Mouse (Mus musculus): ENCODE data around the gene Pccb.

Gene Pccb

DNA sequence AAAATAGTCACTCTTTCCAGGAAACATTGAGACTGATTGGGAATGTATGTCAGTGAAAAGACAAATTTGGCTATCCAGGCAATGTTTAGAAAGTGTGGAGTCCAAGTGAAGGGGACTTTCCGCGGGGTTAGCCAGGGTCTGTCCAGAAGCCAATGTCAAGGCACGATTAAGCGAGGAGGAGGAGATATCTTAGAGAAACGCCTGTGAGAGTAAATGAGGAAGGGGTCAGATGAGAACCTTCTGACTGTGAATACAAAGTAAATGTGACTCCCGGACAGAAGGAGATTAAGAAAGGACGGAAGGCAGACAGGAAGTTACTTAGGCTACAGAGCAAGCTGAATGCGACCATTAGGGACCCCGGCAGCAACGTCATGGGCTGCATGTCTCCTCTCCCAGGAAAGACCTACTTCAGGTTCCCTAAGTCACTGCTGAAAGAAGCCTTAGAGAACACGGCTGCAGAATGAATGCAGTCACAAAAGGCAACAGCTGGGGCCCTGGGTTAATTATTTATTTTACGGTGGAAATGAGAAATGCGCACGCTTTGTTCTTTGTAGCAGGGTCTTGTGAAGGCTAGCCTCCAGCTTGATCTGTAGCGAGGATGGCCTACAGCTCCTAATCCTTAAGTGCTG, 11.1 kb upstream of the Pccb start:
- in situ Hi-C loops (cut with MseI, MboI): no loop called here

- in situ Hi-C loops (cut with MseI, MboI): no loop called here
Observed at GRCm38 (mm10) chr9:101042249-101042648, 7.6 kb upstream of the Pccb start.

DNA sequence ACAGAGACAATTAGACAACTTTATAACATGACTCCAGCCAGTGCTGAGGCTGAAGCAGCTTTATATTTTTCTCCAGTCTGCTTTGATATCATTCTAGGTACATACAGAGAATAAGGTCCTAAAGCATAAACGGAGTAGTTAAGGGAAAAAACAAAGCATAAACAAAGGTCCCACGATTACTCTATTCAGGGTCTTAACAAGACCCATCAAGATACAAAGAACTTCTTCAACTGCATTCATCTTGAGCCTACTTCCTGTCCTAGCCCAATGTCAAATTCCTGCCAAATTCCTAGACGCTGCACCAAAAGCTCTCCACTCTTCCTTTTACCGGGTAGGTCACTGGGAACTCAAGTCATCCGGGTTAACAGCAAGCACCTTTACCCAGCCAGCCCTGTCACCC, 6.8 kb upstream of the Pccb start:
- in situ Hi-C loops (cut with MseI, MboI): no loop called here

- in situ Hi-C loops (cut with MseI, MboI): no loop called here
Observed at GRCm38 (mm10) chr9:101038634-101039033, 3.9 kb upstream of the Pccb start.

- in situ Hi-C loops (cut with MseI, MboI): no loop called here
Observed at GRCm38 (mm10) chr9:101037396-101037795, 2.7 kb upstream of the Pccb start.

DNA sequence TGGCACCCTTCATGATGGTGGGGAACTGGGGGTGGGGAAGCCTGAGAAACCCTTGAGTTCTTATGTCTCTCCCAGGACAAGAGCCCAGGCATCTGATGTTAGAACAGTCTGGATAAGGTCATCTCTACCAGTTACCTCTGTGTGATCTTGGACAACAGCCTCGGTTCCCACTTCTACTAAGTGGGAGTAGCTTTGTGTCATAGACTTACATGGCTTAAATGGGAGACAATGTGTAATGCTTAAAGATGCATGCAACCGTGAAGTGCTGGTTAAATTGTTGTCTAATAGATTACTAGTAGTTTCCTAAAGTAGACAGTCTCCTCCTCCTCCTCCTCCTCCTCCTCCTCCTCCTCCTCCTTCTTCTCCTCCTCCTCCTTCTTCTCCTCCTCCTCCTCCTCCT, 2.2 kb upstream of the Pccb start:
- in situ Hi-C loops (cut with MseI, MboI): no loop called here

- in situ Hi-C loops (cut with MseI, MboI): no loop called here
Observed at GRCm38 (mm10) chr9:101035836-101036596, 1.3 kb upstream of the Pccb start.

DNA sequence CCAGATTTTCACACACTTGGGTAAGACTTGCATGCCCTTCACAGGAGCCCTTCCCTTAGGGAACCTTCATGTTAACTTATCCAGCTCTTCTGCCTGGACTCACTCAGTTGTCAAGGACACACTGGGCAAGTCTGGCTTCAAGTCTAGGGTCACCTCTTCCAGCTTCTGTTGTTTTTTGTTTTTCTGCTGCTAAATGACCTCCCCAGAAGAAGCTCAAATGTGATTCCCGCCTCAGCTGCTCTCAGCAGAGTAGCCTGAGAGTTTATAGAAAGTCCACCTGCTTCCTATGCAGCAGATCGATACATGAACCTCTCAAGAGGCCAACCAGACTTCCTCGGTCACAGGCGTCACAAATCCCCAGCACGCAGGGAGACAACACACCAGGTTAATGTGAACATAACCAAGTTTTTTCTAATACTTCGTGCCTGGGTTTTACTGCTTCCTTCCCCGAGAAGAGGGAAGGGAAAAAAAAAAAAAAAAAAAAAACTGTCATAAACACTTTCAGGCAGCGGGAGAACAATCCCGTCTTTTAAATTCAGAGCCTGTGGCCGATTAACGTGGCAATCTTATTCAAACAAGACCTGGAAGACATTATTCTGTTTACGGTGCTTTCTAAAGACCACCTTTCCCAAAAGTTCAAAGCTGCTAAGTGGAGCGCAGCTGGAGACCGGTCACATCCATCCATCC, 794 bp downstream of the Pccb start:
- in situ Hi-C loops (cut with MseI, MboI): no loop called here

DNA sequence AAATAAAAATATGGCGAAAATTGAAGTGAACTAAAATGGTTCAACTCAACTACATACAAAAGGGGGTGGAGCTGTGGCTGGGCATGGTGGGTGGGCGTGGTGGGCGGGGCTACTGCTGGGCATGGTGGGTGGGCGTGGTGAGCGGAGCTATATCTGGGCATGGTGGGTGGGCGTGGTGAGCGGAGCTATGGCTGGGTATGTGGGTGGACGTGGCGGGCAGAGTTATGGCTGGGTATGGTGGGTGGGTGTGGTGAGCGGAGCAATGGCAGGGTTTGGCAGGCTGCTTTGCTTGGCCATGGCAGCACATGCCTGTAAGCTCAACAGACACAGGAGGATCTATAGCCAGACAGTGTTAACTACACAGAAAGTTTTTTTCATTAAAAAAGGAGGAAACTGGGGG, 15.9 kb downstream of the Pccb start:
- in situ Hi-C loops (cut with MseI, MboI): no loop called here

- in situ Hi-C loops (cut with MseI, MboI): no loop called here
Observed at GRCm38 (mm10) chr9:101017734-101018516, 16.8 kb downstream of the Pccb start.

DNA sequence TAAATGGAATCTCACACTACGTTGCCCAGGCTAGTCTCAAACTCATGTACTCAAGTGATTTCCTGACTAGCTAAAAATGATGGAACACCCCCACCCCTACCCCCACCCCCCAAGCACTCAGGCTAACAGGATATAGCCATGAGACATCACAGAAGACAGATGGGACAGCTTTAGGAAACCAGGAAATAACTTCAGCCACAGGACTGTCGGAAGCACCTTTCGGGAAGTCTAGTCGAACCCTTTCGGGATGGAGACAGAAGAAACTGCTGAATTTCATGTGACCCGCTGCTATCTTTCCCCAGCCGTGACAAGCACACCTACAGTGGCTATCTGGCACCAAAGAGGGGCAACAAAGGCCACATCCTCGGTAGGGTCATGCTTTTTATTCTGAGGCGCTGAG, 19.4 kb downstream of the Pccb start:
- in situ Hi-C loops (cut with MseI, MboI): no loop called here

DNA sequence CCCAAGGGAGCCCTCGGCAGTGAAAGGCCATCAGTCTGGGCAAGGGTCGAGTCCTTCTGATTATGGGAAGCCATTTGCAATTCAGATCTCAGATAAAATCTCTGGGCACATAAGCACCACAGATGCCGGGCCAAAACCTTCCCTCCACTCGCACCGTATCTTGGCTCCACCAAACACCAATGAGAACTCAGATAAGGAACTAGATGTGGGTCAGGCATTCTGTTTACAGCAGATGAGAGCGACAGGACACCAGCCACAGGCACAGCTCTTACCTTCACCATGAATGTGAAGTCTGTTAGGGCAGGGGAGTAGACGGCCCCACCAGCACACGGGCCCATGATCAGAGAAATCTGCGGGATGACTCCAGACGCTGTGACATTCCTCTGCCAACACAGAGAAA, 22.3 kb downstream of the Pccb start:
- in situ Hi-C loops (cut with MseI, MboI): no loop called here

- in situ Hi-C loops (cut with MseI, MboI): no loop called here
Observed at GRCm38 (mm10) chr9:101005866-101006265, 28.8 kb downstream of the Pccb start.

DNA sequence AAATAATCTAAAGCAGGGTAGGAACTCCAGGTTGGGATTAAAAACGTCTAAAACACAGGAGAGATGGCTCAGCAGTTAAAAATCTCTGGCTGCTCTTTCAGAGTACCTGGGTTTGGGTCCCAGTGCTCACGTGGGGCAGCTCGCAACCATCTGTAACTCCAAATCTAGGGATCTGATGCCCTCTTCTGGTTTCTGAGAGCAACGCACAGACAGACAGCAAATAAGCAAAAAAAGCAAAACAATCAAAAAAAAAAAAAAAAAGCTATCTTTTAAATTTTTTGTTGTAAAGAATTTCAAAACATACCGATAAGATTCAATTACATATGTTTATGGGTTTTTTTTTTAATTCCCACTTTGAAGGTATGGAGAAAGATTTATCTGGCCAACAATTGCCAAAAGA, 31.4 kb downstream of the Pccb start:
- in situ Hi-C loops (cut with MseI, MboI): no loop called here

DNA sequence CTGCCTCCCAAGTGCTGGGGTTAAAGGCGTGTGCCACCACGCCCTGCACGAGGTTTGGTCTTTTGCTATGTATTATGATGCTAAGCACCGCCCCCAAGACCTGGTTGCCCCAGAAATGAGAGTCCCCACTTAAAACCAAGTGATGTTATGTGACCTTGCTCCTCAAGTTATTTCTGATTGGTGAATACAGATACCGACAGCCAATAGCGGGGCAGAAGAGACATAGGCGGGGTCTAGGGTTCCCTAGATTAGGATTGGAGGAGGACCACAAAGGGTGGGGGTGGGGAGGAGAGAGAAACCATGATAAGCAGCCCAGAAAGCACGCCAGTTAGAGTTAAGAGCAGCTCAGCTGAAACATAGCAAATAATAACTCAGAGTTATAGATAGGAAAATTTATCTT, 31.9 kb downstream of the Pccb start:
- in situ Hi-C loops (cut with MseI, MboI): no loop called here

- in situ Hi-C loops (cut with MseI, MboI): no loop called here
Observed at GRCm38 (mm10) chr9:101002053-101002452, 32.6 kb downstream of the Pccb start.

DNA sequence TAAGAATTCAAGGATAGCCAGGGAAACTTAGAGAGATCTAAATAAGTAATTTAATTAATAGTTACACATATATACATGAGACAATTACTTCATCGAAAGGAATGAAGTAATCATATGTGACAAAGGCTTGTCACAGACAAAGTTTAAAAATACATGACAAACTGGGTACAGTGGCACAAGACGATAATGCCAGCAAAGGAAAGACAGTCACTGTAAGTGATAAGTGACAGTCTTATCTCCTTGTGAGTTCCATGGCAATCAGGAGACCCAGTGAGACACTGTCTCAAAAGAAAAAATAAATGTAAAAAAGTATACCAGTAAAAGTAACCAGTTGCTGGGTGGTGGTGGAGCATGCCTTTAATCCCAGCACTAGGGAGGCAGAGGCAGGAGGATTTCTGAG, 37.6 kb downstream of the Pccb start:
- in situ Hi-C loops (cut with MseI, MboI): no loop called here

DNA sequence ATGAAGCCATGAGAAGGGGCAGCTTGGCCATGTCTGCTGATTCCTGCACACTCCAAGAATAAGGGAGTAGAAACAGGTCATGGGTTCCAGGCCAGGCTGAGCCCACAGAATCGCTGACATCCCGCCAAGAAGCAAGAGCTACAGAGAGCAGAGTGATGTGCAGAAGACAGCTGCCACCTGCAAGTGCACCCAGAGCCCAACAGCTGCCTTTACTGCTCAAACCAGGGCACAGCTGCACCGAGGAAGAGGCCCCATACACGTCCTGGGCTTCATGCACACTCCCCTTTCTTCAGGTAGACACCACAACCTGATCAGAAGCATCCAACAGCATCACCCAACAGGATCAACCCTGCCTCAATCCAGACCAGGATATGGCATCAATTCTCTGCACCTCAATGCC, 40.8 kb downstream of the Pccb start:
- in situ Hi-C loops (cut with MseI, MboI): no loop called here

- in situ Hi-C loops (cut with MseI, MboI): no loop called here
Observed at GRCm38 (mm10) chr9:100992191-100992590, 42.5 kb downstream of the Pccb start.

DNA sequence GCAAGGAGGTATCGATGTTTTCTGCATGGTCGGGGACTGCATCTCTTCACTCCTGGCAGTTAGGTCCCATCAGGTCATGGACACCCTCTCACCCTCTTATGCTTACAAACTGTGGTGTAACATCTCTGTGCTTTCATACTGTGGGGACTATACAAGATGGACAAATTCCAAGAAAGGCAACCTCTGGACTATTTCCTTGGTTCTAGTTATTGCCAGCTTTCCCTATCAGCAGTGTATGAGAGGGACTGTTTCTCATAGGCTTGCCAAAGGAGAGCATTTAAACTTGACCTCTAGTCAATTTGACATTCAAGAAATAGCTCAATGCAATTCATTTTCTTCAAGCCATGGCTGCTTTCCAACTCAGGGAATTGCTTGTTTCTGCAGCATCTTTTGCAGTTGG, 43.4 kb downstream of the Pccb start:
- in situ Hi-C loops (cut with MseI, MboI): no loop called here

DNA sequence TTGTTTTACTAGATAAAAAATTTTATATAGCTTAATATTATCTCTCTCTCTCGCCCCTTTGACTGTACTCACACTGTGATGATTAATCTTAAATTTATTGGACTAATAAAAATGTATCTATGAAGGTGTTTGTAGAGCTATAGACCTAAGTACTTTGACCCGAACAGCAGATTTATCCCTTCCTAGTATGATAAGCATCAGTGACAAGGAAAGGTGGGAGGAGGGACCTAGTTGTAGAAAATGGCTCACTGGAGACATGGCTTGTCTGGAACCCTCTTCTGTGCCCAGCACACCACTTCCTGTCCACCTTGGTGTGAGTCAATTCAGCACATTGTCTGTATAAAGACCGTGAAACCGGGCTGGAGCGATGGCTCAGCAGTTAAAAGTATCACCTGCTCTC, 44.1 kb downstream of the Pccb start:
- in situ Hi-C loops (cut with MseI, MboI): no loop called here

- in situ Hi-C loops (cut with MseI, MboI): no loop called here
Observed at GRCm38 (mm10) chr9:100987850-100988249, 46.8 kb downstream of the Pccb start.

Measured in mouse trophoblast stem cell (cell line).